Mouse (Mus musculus): ENCODE results near the gene Foxi2.

The Foxi2 gene

DNA sequence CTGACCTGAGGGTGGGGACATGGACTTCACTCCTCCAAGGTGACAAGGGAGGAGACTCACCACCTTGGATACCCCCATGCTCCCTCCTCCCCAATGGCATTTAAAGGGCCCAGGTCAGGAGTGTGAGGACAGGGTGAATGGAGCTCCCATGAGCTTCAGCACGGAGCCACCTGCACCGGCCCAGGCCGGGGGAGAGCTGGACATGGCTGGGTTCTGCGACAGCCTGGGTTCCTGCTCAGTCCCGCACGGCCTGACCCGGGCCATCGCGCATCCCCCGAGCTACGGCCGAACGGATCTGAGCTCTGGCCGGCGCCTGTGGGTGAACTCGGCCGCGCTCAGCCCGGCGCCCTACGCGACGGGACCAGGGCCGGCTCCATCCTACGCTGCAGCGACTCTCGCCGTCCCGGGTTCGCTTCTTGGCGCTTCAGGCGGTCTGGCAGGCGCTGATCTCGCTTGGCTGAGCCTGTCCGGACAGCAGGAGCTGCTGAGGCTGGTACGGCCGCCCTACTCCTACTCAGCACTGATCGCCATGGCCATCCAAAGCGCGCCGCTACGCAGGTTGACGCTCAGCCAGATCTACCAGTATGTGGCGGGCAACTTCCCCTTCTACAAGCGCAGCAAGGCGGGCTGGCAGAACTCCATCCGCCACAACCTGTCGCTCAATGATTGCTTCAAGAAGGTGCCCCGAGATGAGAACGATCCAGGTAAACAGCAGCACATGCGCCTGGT lies at the start of gene Foxi2:
TSS of gene Foxi2 (plus strand) at position 72 of the 729 bp plus-strand sequence.
- no peak for DNase-seq

DNA sequence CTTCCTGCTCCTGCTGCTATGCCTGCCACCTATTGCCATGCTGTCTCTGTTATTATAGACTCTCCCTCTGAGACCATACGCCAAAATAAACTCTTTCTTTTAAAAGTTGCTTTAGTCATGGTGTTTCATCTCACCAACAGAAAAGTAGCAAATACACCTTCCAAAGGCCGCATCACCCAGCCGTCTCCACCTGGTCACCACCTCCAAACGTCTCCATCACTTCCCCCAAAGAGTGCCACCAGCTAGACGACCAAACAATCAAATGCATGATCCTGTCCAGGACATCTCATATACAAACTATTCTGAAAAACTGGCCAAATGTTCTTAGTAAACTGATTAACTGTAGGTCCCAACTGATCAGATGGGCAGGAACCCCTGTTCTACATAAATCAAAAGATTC lies 45.5 kb upstream of the Foxi2 start:
- DNase-seq, result no peak

DNA sequence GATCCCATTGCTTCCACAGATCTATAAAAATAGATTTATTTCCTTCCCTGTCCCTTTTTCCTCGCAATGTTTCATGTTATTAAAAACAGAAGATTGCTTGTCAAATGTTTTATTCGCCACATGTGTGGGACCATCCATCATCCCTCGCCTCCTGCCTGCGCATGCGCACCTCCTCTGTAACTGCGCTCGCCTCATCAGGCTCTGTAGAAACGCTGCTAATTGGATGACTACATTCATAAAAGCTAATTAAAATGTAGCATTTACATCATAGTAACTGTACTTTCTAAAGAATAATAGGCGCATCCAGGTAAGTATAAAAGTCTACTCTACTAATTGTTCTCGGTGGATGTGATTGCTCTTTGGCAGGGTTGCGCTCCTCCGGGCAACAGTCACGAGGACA lies 34.1 kb upstream of the Foxi2 start:
- DNase-seq, result no peak

DNA sequence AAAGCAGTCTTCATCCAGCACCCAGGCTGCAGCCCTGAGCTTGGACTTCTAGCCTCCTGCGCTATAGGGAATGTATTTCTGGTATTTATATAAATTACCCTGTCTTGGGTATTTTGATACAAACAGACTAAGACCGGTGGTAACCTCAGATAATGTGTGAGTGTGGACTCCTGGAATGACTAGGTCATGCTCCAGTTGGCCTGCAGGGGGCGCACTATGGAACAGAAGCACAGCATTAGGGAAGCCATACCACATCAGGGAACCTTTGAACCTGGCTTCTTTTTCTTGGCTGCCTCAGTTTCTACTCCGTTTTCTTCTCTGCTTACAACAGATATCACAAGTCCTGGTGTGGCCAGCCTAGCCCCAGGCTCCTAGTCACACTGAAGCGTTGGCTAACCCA lies 33.2 kb upstream of the Foxi2 start:
- DNase-seq, result peak; percentile 34 to 35

DNA sequence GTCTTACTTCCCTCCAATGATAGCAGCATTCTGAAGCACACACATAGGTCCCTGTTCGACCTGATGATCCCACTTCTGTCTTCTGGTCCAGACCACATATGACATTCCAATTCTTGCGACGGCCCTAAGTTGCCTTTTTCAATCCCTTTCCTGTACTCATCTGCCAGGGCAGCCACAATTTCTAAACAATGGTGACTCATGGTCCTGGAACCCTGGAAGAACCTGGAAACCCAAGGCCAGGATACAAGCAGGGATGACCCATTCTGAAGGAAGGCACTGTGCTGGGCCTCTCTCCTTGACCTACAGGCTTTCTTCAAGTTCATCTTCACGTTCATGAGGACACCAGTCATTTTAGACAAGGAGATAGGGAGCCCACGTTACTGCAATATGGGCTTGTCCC lies 31.8 kb upstream of the Foxi2 start:
- no peak for DNase-seq

DNA sequence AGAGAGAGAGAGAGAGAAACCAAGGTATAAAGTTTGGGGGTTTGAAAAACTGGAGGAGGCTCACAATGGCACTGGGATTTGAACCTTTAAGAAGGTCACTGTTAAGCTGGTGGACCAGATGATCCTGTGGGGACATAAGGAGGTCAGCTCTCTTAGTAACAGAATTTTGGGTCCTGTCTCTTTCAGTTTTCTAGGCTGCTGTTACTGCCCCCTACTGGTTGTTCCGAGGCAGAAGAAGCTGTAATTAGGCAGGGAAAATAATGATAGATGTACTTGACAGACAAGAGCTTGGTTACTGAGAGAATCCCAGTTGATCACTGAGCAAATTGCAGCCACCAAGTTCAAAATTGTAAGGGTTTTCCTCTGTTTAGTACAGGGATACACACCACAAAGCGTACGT lies 21.1 kb upstream of the Foxi2 start:
- no peak for DNase-seq

DNA sequence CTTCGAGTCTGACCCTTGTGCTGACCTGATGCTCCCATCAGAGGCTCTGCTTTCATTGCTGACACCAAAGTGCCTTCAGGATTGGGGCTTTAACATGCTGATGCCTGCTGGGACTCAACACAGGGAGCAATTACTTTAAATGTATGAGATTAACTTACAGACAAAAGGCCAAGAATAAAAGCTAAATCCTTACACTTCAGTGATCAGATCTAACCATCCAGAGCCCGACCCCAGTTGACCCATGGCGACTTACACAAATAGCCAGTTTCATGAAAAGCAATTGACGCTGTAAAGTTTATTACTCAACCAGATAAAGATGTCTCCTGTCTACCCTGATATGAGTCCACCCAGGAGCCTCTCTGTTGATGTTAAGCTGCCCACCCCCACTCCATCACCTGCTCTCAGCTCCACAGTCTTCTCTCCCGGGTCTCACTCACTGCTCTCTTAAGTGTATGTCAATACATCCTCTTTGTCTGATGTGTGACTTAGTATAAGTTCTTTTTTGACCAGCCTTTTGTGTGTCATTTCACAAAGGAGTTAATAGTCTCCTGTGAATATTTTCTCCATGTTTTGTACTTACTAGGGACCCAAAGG lies 17.1 kb upstream of the Foxi2 start:
- DNase-seq, result no peak

DNA sequence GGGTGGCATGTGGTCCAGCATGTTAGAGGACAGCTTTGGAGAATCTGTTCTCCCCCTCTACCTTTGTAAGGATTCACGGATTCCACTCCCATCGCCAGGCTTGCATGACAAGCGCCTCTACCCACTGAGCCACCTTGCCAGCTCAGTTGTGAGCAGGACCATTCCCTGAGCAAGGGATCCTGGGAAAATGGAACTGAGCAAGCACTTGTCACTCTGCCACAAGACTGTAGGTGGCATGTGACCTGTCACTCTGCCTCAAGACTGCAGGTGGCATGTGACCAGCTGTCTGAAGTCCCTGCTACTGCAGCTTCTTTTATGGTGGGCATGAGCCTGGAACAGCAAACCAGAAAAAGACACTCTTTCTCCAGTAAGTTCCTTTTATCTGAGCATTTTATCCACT lies 15.7 kb upstream of the Foxi2 start:
- DNase-seq, result no peak

DNA sequence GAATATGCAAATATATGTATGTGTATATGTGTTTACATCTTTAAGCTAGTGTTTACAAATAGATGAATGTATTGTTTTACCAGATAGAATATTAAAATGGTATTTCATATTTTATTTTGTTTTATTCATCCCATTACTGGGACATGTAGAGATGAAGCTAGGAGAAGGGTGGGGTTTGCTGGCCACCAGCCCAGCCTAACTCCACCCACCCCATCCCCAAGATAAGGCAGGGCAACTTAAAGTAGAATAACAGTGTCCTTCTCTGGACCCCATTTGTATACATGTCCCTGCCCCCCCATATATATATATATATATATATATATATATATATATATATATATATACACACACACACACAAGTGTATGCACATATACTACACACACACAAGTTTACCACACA lies 14.9 kb upstream of the Foxi2 start:
- DNase-seq, result no peak

DNA sequence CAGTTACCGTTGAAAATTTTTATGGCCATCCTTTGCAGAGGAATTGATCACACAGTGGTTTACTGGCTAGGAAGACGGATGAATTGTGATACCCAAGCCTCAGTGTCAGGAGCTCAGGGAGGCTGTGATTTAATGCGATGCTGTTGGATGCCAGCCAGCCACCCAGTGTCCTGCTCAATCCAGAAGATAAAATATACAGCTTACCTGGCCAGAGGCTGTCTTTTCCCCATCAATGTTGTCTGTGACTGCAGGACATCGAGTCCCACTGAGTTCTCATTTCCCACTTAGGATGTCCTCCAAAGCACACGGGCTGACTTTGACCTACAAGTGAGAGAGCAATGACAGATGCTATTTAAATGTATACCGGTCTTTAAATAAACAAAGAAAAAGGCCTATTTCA lies 13.0 kb upstream of the Foxi2 start:
- no peak for DNase-seq

DNA sequence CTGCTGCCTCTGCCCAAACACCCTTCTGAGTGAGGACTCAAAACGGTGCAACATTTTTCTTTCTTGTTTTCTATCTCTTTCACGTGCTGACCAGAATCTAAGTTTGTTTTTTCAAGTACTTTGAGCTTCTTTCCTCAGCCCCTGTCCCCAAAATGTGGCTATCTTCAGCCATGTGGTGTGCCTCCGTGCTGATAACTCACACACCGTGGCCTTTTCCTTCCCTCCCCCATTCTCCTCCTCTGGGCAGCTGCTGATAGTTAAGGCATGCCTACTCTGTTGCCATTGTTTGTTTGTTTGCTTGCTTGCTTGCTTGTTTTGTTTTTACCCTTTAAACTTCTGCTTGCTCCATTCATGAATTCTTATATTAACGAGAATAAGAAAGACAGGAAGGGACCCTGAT lies 12.2 kb upstream of the Foxi2 start:
- DNase-seq, result no peak

DNA sequence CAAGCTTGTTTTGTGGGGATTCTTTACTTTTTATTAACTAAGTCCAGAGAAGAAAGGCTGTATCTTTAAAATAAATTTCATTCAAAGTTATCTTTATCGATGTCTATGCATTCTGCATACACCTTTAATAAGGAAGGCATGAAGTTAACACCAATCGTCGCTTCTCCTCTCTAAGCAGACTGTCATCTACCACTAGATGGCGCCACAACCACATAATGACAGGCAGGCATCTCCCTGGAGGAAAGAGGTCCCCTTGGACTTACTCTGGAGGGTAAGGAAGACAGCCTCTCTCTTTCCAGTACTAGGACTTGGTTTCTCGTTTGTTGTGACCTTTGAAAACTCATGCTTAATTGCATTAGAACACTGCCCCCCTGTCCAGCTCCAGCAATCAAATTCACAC lies 6.7 kb upstream of the Foxi2 start:
- peak; percentile 48 to 49 for DNase-seq

DNA sequence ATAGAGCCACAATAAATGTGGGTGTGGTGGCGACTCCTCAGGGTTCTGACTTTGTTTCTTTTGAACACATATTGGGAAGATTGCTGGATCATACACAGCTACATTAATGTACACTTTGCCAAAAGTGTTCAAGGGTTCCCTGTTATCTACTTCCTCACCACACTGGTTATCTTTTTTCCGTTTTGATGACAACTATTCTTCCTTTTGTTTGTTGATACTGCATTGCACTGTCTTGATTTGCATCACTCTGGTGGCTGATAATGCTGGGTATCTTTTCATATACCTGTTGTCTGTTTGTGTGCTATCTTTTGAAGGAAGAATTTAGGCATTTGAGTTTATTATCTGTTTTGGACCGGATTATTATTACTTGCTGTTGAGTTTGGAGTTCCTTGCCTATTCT lies 3.3 kb upstream of the Foxi2 start:
- no peak for DNase-seq

DNA sequence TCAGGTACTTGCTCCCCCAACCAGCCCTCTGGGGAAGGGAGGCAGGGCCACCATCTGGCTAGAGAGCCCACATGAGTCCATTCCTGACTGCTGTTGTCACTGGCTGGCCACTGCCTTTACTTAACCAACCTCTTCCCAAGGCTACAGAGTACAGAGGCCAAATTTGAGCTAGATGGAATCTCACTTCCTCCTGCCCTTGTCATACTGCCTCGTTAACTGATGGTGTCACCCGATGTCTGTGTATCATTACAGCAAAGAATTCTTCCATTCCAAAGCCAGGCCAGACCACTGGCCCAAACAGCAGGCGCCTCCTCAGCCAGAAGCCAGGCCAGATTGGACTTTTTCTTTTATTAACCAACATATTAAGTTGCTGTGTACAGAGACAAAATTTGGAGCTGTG lies 1.6 kb upstream of the Foxi2 start:
- no peak for DNase-seq

DNA sequence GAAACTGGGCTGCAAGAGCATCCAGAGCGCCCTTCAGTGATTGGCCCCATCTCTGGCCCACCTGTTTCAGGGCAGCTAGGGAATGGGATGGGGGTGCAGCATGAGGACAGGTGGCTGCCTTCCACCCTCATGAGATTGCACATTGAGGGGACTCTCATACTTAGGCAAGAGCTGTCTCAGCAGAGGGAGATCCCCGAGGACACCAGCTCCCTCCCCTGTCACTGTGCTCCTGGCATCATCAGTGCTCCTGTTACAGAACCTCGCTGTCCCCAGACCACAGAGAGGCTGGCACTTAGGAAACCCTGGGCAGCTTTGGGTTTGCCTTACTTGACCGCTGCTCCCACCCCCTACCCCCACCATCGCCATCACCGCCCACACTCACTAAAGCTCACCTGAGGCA lies 2.2 kb downstream of the Foxi2 start:
- DNase-seq, result no peak

DNA sequence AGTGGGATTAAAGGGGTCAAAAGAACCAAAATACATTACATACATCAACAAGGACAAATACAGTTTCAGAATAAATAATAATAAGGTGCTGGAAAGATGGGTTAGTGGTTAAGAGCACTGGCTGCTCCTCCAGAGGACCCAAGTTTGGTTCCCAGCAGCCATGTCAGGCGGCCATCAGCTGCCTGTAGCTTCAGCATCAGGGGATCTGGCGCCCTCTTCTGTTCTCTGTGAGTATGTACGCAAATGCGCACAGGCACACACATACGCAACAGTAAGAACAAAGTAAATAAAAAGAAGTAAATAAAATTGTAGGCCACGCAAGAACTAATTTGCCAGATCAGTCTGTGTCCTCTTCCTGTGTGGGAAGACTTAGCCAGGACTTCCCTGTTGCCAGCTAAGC lies 18.7 kb downstream of the Foxi2 start:
- no peak for DNase-seq

DNA sequence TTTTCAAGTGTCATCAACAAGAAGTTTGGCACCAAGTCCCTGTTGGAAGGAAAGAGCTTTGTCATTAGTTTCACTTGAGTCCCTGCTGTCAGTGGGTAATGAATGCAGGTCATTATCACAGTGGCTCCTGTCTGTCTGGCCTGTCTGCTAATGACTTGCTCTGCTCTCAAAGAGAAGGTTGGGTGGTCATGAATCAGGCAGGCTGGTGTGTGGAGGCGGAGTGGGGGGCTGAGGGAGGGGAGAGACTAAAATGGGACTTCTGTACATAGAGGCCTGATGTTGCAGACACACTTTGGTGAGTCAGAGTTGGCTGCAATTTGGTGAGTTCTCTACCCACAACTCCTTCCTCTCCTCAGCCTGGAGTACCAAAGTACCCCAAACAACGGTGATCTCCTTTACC lies 20.8 kb downstream of the Foxi2 start:
- no peak for DNase-seq

DNA sequence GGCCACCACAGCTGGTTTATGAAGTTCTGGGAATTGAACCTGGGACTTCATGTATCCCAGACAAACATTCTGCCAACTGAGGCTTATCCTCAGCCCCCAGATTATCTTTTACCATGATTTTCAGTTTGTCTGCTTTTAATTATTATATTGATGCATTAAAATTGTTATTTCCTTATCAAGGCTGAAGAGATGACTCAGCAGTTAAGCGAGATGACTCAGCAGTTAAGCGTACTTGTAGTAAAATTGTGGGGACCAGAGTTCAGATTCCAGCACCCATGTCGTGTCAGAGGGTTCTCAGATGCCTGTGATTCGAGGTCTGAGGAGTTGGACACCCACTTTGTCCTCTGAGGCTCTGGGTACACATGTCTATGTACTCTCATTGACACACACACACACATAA lies 33.8 kb downstream of the Foxi2 start:
- DNase-seq, result no peak

DNA sequence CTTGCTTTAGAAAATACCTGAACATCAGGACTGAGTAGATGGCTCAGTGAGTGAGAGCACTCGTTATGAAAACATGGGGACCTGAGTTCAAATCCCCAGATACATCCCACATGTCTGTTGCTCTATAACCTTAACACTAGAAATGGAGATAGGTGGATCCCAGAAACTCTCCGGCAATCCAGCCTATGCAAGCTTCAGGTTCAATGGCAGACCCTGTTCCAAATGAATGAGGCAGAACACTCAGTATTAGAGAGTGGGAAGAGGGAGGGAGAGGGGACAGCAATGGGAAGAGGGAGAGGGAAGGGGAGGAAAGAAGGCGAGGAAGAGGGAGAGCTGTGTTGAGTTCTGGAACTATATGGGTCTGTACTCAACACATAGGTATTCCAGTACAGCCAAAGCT lies 41.2 kb downstream of the Foxi2 start:
- DNase-seq, result no peak

DNA sequence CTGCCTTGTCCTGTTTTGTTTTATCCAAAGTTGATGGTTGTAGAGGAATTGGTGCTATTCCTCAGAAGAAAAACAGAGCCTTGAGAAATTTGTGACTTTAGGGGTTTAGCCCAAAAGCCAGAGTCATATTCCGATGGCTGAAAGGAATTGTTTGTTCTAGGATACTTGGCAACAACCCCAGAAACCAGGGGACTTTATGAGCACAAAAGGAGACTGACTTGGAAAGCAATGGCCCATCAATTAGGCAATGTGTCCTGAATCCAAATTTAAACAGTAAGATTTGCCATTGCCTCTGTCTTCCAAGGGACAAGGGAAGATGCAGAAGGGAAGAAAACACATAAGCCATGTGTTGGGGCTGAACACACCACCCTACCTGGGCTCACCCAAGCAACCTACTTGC lies 42.3 kb downstream of the Foxi2 start:
- DNase-seq, result no peak

DNA sequence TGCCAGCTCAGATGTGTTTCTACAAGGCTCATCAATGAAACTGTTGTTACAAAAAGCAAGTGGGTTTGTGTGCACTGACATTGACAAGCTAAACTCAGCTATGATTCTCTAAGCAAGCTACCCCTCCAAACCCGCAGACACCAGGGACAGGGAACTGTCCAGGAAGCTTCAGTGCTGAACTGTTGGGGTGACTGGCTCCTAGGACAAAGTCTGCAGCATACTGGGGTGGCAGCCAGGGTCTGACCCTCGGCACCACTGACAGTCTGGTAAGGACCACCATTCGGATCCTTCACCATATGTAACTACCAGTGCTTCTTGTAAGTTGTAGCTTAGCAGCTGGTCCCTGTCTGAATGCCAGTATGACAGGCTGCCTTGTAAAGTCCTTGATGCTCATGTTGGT lies 43.6 kb downstream of the Foxi2 start:
- no peak for DNase-seq

Data from B cell, adult 2 months (primary cell).